Mouse (Mus musculus) lung, embryonic 14.5 days (tissue): ENCODE measurements at regions not wholly inside any gene's neighbourhood (a gene's known extent, or its start where the extent isn't known, plus 50 kb on each side); places are given as distances from the start of the nearest gene placed in this dataset.
A peak's percentile ranks its signal among the peaks of the same experiment; 100 is the strongest.

ENCODE experiments used
- ATAC-seq: fragments of 200-750 bp; cut with Nextera tagmentation; 2 replicates; pipeline ENCODE4 v1.8.0; 2017; ENCODE audit warnings: mild to moderate bottlenecking, moderate TSS enrichment, moderate library complexity; ENCODE audit not compliant: insufficient read depth
- DNase-seq: peaks from one replicate; pipeline ENCODE4 v3.0.0-alpha.2; 2015
- H3K27ac ChIP-seq: fragments of 300-500 bp; sonication (generic); 2 replicates; pipeline ENCODE4 v1.5.1; 2014; ENCODE audit warnings: low read depth, mild to moderate bottlenecking, moderate library complexity
- H3K27me3 ChIP-seq: fragments of 300-500 bp; sonication (generic); 2 replicates; pipeline ENCODE4 v1.6.1; 2014; ENCODE audit warnings: low read length, control low read depth; ENCODE audit not compliant: insufficient read depth
- H3K36me3 ChIP-seq: fragments of 300-500 bp; sonication (generic); 2 replicates; pipeline ENCODE4 v1.6.1; 2014; ENCODE audit warnings: control low read depth; ENCODE audit not compliant: insufficient read depth
- H3K4me1 ChIP-seq: fragments of 300-500 bp; sonication (generic); 2 replicates; pipeline ENCODE4 v1.6.1; 2014; ENCODE audit warnings: antibody characterized with exemption, control low read depth; ENCODE audit not compliant: insufficient read depth
- H3K4me2 ChIP-seq: fragments of 300-500 bp; sonication (generic); 2 replicates; pipeline ENCODE4 v1.6.1; 2014; ENCODE audit warnings: mild to moderate bottlenecking
- H3K4me3 ChIP-seq: fragments of 300-500 bp; sonication (generic); 2 replicates; pipeline ENCODE4 v1.5.1; 2014; ENCODE audit warnings: low read depth, low read length
- H3K9ac ChIP-seq: fragments of 300-500 bp; sonication (generic); 2 replicates; pipeline ENCODE4 v1.6.1; 2014
- H3K9me3 ChIP-seq: fragments of 300-500 bp; sonication (generic); 2 replicates; pipeline ENCODE4 v1.6.1; 2016; ENCODE audit warnings: low read depth, low read length, control low read depth
- CTCF ChIP-seq: IDR thresholded peaks from 2 replicates; pipeline ENCODE4 v1.5.1; 2016; ENCODE audit warnings: antibody characterized with exemption, low read depth
- WGBS: fragments of 180-500 bp; shearing (Covaris S2); extraction: QIAGEN DNeasy Blood & Tissue Kit; methylation state at CpG from one replicate; pipeline ENCODE4 v1.1.7; 2014; 5-methylcytosine and 5-hydroxymethylcytosine counted together

DNA sequence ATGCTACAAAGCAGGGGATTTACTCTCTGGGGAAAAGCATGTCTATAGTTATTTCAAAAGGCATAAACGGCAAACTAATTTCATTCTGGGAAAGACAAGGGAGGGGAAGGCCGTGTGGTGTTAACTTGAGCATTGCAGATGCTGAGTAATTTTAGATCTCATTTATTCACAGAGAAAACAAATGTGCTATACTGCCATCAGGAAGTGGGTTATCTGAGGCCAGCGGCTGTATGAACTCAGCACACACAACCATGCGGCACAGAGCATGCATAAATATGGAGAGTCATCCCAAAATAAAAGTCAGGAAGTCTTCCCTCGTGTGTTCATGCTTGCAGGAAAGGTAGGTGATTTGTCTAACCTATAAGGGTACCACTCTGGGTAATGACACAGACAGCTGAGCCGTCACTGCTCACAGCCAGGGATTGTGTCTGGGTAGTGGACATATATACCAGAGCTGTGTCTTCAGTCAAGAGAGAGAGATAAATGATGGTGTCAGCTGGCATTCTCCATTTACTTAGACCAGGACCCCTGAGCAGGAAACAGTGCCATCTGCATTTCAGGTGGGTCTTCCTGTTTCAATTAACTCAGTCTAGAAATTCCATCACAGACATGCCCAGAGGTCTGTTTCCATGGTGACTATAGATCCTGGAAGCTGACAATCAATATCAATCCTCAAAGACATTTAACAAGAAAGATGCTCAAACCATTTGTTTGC lies 160.3 kb upstream of the Nsun2 start:
- 66% methylated on average over 6 of the region's 6 CpGs for WGBS
- no peak for DNase-seq
- no peak for ATAC-seq
- TF ChIP-seq CTCF, result no peak
- no peak overlapping the region for H3K27ac ChIP-seq
- no peaks in the 10 kb centered on the region for H3K36me3 ChIP-seq
- no peak overlapping the region for H3K4me3 ChIP-seq
- no peaks in the 10 kb centered on the region for H3K27me3 ChIP-seq
- peaks cover 5% of the 10 kb centered on the region; the same call in 1 of the 2 replicates for H3K9me3 ChIP-seq
- no peaks in the 10 kb centered on the region for H3K4me1 ChIP-seq
- H3K9ac ChIP-seq, result no peak overlapping the region
- H3K4me2 ChIP-seq, result no peak overlapping the region

DNA sequence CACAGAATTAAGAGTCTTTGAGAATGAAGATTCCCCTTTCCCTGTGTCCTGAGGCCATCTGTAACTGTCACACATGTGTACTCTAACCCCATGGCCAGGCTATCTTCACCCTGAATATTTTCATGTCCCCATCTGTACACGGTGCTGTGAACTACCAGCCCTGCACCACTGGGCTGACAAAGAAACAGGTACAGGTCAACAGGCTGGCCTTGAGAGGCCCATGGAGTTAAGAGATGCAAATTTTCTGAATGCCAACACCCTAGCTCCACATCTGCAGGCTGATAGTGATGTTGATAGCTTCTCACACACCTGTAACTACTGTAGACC lies 159.8 kb upstream of the Nsun2 start:
- no peak overlapping the region for H3K27ac ChIP-seq
- no peak for DNase-seq
- no peak for TF ChIP-seq CTCF
- H3K4me1 ChIP-seq, result no peaks in the 10 kb centered on the region
- no peaks in the 10 kb centered on the region for H3K9me3 ChIP-seq
- no peak overlapping the region for H3K4me2 ChIP-seq
- WGBS, result 51% methylated on average over 1 of the region's 1 CpGs
- H3K4me3 ChIP-seq, result no peak overlapping the region
- no peaks in the 10 kb centered on the region for H3K27me3 ChIP-seq
- H3K36me3 ChIP-seq, result no peaks in the 10 kb centered on the region
- H3K9ac ChIP-seq, result no peak overlapping the region
- ATAC-seq, result no peak

DNA sequence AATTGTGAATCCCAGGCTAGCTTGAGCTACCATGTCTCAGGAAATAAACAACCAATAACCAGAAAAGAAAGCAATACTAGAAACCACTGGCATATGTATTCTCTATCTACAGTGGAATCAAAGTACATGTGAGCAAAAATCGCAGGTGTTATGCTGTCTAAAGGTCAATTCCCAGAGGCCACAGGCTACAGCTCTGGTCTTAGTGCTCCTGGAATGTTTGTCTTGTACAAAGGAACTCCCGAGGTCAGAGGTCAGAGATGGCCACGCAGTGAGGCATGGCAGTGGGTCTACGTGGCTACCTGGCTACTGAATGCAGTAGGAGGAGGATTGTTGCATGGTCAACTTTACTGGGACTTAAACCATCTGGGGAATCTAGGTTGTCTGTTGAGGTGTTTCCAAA lies 153.1 kb upstream of the Nsun2 start:
- Histone ChIP-seq H3K9me3 (no peaks in the 10 kb centered on the region), H3K4me1 (no peaks in the 10 kb centered on the region), H3K9ac (no peak overlapping the region), H3K36me3 (no peaks in the 10 kb centered on the region), H3K4me2 (no peak overlapping the region), H3K27ac (no peak overlapping the region), H3K27me3 (no peaks in the 10 kb centered on the region), H3K4me3 (no peak overlapping the region)
- no peak for DNase-seq
- no peak for TF ChIP-seq CTCF
- no peak for ATAC-seq
- 37% methylated on average over 4 of the region's 4 CpGs for WGBS

GRCm38 (mm10) chr13:69384767-69385166 lies 148.8 kb upstream of the Nsun2 start:
- ATAC-seq, result no peak

GRCm38 (mm10) chr13:69392917-69393827 lies 140.4 kb upstream of the Nsun2 start:
- ATAC-seq (no peak), DNase-seq (no peak)
- Histone ChIP-seq H3K27ac (no peak overlapping the region), H3K9ac (no peak overlapping the region), H3K4me3 (no peak overlapping the region), H3K4me1 (no peaks in the 10 kb centered on the region), H3K27me3 (no peaks in the 10 kb centered on the region), H3K36me3 (no peaks in the 10 kb centered on the region), H3K9me3 (no peaks in the 10 kb centered on the region), H3K4me2 (no peak overlapping the region)
- TF ChIP-seq CTCF, result no peak
- WGBS, result 82% methylated on average over 11 of the region's 11 CpGs

More at GRCm38 (mm10) chr13:69384767-69385166, 148.8 kb upstream of the Nsun2 start:
- no peak overlapping the region for H3K4me3 ChIP-seq
- no peaks in the 10 kb centered on the region for H3K9me3 ChIP-seq
- no peak overlapping the region for H3K4me2 ChIP-seq
- peak; percentile 42 for DNase-seq
- no peak overlapping the region for H3K27ac ChIP-seq
- peak; percentile 48 for TF ChIP-seq CTCF
- H3K4me1 ChIP-seq, result no peaks in the 10 kb centered on the region
- no peak overlapping the region for H3K9ac ChIP-seq
- H3K27me3 ChIP-seq, result no peaks in the 10 kb centered on the region
- H3K36me3 ChIP-seq, result no peaks in the 10 kb centered on the region

DNA sequence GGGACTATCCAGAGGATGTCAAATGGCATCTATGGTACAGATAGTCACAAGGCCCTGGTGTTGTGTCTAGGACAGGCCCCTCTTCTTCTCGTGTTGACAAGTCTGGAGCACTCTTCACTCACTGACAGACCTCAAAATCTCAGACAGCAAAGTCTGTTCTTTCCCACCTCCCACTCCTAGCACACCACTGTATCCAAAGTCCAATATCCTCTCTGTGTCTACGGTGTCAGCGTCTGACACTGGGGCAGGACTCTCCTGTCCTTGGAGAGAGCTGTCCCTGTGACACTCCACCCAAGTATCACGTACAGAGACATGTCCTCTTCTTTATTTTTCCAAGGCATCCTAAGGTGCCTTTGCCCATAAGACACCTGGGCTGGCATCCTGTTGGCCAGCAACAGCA lies 139.0 kb upstream of the Nsun2 start:
- WGBS, result 75% methylated on average over 4 of the region's 4 CpGs
- ATAC-seq, result no peak
- TF ChIP-seq CTCF, result no peak
- Histone ChIP-seq H3K9me3 (no peaks in the 10 kb centered on the region), H3K27ac (no peak overlapping the region), H3K4me2 (no peak overlapping the region), H3K4me1 (no peaks in the 10 kb centered on the region), H3K36me3 (no peaks in the 10 kb centered on the region), H3K9ac (no peak overlapping the region), H3K4me3 (no peak overlapping the region), H3K27me3 (no peaks in the 10 kb centered on the region)
- no peak for DNase-seq

DNA sequence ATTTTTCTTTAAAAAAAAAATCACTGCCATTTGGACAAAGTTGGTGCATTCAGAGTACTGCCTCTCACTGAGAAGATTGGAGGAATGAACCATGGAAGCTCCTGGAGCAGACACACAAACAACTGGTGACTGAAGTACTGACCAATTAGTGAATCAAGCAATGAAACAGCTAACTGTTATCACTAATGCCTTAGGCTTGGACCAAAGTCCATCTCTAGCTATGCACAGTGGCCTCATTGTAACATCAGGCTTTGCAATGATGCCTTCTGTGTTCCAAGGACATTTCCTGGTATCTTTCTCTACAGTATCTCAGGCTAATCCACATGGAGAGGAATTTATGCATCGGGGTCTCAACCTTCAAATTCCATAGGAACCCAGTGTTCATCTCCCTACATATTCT lies 123.2 kb upstream of the Nsun2 start:
- H3K36me3 ChIP-seq, result no peaks in the 10 kb centered on the region
- H3K27me3 ChIP-seq, result no peaks in the 10 kb centered on the region
- TF ChIP-seq CTCF, result no peak
- 81% methylated on average over 1 of the region's 1 CpGs for WGBS
- H3K4me2 ChIP-seq, result no peak overlapping the region
- no peak overlapping the region for H3K9ac ChIP-seq
- H3K9me3 ChIP-seq, result no peaks in the 10 kb centered on the region
- no peak for DNase-seq
- no peak overlapping the region for H3K4me3 ChIP-seq
- no peak for ATAC-seq
- no peaks in the 10 kb centered on the region for H3K4me1 ChIP-seq
- H3K27ac ChIP-seq, result no peak overlapping the region
